Mouse (Mus musculus): ENCODE results near the gene Dzip1. TPM values are rescaled to one million over a fixed set of nuclear protein-coding genes. Genes with fewer than 3 reads are reported as not detected.
A peak's percentile ranks its signal among the peaks of the same experiment; 100 is the strongest.

Dzip1 gene
- polyA plus RNA-seq, 1 experiment from 2014 or later: 88.6 TPM

DNA sequence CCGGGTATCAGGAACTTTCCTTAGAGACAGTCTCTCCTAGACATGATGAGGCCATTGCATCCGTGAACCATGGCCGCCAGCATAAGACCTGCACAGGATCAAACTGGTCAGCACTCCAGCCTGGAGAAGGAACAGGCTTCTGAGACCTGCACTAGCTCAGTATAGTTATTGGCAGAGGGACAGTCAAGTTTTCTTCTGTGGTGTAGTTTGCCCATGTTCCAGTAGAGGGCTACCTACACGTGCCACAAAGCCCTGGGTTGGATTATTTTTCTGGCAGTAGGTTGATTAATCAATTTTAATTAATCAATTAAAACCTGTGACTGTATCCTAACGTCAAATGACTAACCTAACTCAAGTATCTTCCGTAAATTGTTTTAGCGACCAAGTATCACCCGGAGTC is 6.2 kb downstream of the Dzip1 start:
- Histone ChIP-seq H3K27me3 (replicated peaks) (no peaks in the 10 kb centered on the region), H3K4me1 (peaks cover 37% of the 10 kb centered on the region), H3K4me2 (no peak overlapping the region), H3K27ac (no peak overlapping the region), H3K4me3 (no peak overlapping the region), H3K36me3 (replicated peaks) (peaks cover 3% of the 10 kb centered on the region; the same call in 1 of the 2 replicates), H3K9ac (no peak overlapping the region), H3K9me3 (no peaks in the 10 kb centered on the region)
- 70% methylated on average over 8 of the region's 8 CpGs for WGBS
- ATAC-seq (replicated peaks): no peak

DNA sequence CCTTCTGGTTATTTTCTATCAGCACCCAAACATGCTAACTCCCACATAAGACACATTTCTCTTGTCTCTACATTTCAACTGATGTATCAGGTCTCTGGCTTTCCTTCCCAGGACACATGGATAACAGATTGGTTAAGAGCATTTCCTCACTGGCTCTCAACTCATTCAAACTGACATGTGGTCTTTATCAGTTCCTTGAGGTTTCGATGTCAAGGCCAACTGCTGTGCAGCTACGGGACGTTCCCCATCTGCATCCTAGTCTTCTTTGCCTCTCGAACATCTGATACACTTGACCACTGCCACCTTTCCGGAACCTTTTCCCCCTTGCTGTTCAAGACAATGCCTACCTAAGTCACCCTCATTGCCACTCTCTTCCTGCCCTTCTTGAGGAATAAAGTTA is 11.6 kb downstream of the Dzip1 start:
- Histone ChIP-seq H3K4me2 (no peak overlapping the region), H3K9me3 (no peaks in the 10 kb centered on the region), H3K4me1 (no peaks in the 10 kb centered on the region), H3K27ac (no peak overlapping the region), H3K36me3 (replicated peaks) (peaks cover 22% of the 10 kb centered on the region; the same call in 1 of the 2 replicates), H3K27me3 (replicated peaks) (no peaks in the 10 kb centered on the region), H3K4me3 (no peak overlapping the region), H3K9ac (no peak overlapping the region)
- ATAC-seq (replicated peaks): no peak
- 88% methylated on average over 5 of the region's 5 CpGs for WGBS

DNA sequence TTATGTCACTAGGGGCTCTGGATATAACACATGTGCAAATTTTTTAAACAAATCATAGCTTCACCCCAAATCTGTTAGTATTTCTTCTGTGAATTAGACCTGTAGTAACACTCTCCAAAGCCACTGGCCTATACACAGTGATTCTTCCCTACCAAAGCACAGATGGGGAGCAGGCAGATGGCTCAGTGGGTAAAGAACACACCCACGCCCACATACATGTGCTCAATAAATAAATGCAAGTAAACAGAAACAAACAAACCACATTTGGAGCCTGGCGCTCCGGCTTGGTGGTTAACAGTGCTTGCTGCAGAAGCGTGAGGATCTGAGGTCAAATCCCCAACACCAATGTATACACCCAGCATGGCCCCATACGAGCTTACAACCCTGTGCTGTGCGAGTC is 13.7 kb downstream of the Dzip1 start:
- Histone ChIP-seq H3K27me3 (replicated peaks) (no peaks in the 10 kb centered on the region), H3K27ac (no peak overlapping the region), H3K9ac (no peak overlapping the region), H3K4me2 (no peak overlapping the region), H3K9me3 (no peaks in the 10 kb centered on the region), H3K4me3 (no peak overlapping the region), H3K36me3 (replicated peaks) (peaks cover 39% of the 10 kb centered on the region), H3K4me1 (no peaks in the 10 kb centered on the region)
- 91% methylated on average over 6 of the region's 6 CpGs for WGBS
- no peak for ATAC-seq (replicated peaks)

DNA sequence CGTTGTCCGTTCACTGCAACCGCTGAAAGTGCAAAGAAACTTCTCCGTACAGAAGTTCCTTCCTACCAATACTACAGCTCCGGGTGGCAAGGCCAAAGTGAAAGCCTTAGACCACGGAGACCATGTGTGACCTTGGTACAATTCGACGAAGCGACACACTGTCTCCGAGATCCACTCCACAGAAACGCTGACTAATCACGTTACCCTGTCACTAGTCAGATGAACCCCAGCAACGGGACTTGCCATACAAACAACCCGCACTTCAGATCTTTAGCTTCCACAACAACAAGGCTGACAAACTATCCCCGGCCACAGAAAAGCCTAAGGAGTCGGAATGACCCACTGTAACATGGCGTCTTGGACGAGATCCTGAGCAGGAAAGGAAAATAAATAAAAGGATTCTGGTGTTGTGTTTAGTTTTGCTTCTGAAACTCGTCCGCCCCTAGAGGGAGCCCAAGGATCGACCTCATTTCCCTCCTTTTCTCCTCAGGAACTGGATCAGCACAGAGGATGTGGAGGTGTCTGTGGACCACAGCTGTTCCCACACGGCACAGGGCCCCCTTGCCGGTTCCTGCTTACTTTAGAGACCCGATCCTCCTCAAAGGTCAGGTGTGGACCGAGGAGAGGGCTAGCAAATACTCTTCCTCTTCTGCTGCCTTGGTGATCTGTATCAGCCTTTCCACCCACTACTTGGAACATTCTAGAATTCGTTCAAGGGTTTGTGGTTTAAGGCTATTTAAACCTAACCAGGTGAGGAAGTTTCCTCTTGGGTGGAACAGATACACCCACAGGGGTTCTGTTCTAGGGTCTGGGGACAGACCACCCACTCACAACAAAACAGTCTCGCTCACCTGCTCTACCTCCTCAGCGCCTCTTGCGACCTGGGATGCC is 14.7 kb downstream of the Dzip1 start:
- H3K27ac ChIP-seq: no peak overlapping the region
- no peaks in the 10 kb centered on the region for H3K27me3 ChIP-seq (replicated peaks)
- no peak overlapping the region for H3K4me3 ChIP-seq
- no peak overlapping the region for H3K4me2 ChIP-seq
- H3K36me3 ChIP-seq (replicated peaks): peaks cover 41% of the 10 kb centered on the region
- WGBS: 72% methylated on average over 29 of the region's 29 CpGs
- no peaks in the 10 kb centered on the region for H3K9me3 ChIP-seq
- peak; percentile 43; the same call in 1 of the 2 replicates for ATAC-seq (replicated peaks)
- H3K4me1 ChIP-seq: no peaks in the 10 kb centered on the region
- no peak overlapping the region for H3K9ac ChIP-seq

DNA sequence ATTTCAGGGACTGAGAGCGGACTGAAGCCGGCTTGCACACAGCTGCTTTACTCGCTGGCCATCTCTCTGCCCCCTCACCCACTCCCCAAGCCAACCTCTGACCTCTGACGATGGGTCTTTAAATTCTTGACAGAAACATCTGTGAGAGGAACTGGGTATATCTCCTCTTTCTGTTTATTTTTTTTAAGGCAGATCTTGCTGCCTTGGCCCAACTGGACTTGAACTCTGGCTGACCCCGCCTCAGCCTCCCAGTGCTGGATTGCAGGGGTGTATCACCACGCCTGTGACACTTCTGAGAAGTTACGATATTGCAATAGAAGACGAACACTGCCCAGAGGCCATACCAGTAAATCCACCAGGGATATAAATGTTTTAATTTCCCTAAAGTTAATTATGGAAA is 15.4 kb downstream of the Dzip1 start:
- no peak for ATAC-seq (replicated peaks)
- H3K27ac ChIP-seq: no peak overlapping the region
- H3K4me2 ChIP-seq: no peak overlapping the region
- 92% methylated on average over 8 of the region's 8 CpGs for WGBS
- H3K4me3 ChIP-seq: no peak overlapping the region
- H3K9me3 ChIP-seq: no peaks in the 10 kb centered on the region
- peaks cover 41% of the 10 kb centered on the region for H3K36me3 ChIP-seq (replicated peaks)
- no peaks in the 10 kb centered on the region for H3K4me1 ChIP-seq
- no peaks in the 10 kb centered on the region for H3K27me3 ChIP-seq (replicated peaks)
- H3K9ac ChIP-seq: no peak overlapping the region

DNA sequence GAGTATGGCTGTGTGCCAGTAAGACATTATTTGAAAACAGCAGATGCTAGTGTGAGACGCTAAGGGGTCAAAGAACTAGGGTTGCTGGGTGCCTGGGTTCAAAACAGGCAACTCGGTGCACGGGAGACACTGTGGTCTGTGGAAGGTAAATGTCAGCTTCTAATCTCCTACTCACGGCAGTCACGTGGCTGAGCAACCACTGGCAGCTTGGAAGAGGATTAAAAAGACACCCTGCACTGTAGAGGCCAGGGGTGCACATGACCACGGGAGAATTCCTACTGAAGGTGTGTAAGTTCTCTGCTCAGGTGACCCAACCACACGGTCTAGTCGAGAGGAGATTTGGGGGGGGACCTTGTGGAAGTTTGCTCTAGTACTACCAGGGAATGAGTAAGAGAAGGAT is 17.7 kb downstream of the Dzip1 start:
- Histone ChIP-seq H3K4me2 (no peak overlapping the region), H3K27me3 (replicated peaks) (no peaks in the 10 kb centered on the region), H3K36me3 (replicated peaks) (peaks cover 45% of the 10 kb centered on the region), H3K4me3 (no peak overlapping the region), H3K9ac (no peak overlapping the region), H3K9me3 (no peaks in the 10 kb centered on the region), H3K27ac (no peak overlapping the region), H3K4me1 (no peaks in the 10 kb centered on the region)
- WGBS: 75% methylated on average over 8 of the region's 8 CpGs
- no peak for ATAC-seq (replicated peaks)

DNA sequence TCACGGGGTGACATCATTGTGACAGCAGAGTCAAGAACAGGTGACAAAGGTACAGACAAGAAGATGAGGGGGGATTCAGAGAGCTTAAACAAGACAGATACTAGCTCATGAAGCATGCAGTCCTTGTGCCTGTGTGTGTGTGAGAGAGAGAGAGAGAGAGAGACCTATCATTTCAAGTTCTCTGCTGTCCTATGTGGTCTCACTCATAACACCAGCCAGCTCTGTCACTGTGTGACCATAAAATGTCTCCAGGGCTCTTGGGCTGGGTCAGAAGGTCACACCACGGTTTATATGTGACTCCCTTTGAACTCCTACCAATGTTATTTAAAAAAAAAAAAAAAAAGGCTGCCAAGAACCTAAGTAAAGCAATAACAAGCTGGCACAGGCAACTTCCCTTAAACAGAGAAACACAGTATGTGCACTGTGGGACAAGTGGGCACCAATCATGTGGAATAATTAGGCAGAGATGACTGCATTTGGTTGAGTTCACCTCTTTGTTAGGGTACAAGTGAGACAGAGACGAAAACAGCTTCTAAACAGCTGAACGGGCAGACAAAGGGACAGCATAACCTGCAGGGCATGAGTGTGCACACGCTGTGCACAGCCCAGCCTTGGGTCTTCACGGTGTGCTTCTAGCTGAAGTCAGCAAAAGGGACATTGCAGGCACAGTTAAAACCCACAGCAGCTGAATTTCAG is 21.2 kb downstream of the Dzip1 start:
- Histone ChIP-seq H3K27me3 (replicated peaks) (no peaks in the 10 kb centered on the region), H3K36me3 (replicated peaks) (peaks cover 58% of the 10 kb centered on the region), H3K9ac (no peak overlapping the region), H3K4me1 (no peaks in the 10 kb centered on the region), H3K9me3 (no peaks in the 10 kb centered on the region), H3K4me3 (no peak overlapping the region), H3K27ac (0 out of 2 replicates have a peak overlapping the region, but pooled peaks have one; percentile 3), H3K4me2 (no peak overlapping the region)
- WGBS: 58% methylated on average over 6 of the region's 6 CpGs
- no peak for ATAC-seq (replicated peaks)

DNA sequence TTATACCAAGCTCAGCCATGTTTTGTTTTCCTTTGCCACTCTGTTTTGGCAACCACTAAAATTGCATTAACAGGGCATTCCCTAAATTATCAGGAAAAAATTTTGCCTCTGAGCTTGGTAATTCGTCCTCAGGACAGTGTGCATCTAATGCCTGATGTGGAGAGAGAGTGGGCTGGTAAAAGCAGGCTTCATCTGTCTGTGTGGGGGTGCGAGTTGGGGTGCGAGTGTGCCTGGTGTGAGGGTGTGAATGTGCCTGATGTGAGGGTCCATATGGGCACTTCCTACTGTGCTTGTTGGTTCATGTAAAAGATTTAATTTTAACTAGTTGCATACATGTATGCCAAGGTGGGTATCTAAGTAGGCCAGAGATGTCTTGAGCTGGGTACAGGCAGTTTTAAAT is 21.9 kb downstream of the Dzip1 start:
- Histone ChIP-seq H3K9ac (no peak overlapping the region), H3K4me3 (no peak overlapping the region), H3K4me1 (no peaks in the 10 kb centered on the region), H3K27ac (no peak overlapping the region), H3K4me2 (no peak overlapping the region), H3K36me3 (replicated peaks) (peaks cover 62% of the 10 kb centered on the region), H3K9me3 (no peaks in the 10 kb centered on the region), H3K27me3 (replicated peaks) (no peaks in the 10 kb centered on the region)
- no peak for ATAC-seq (replicated peaks)
- 89% methylated on average over 3 of the region's 3 CpGs for WGBS

DNA sequence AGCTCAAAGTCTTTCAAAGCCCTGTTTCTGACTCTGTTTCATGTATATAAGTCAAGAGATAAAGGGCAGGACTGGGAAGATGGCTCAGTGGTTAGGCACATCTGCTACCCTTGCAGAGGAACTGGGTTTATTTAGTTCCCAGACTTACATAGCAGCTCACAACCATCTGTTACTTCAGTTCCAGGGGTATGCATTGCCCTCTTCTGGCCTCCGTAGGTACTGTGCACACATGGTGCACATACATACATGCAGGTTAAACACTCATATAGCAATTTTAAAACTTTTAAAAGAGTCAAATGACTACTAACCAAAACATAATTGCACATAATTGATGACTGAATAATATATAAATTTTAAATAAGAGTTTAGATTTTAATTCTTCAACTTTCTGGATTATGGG is 24.3 kb downstream of the Dzip1 start:
- Histone ChIP-seq H3K27me3 (replicated peaks) (no peaks in the 10 kb centered on the region), H3K27ac (no peak overlapping the region), H3K4me1 (no peaks in the 10 kb centered on the region), H3K9me3 (no peaks in the 10 kb centered on the region), H3K4me2 (no peak overlapping the region), H3K9ac (no peak overlapping the region), H3K4me3 (no peak overlapping the region), H3K36me3 (replicated peaks) (peaks cover 55% of the 10 kb centered on the region)
- no peak for ATAC-seq (replicated peaks)
- WGBS: 98% methylated on average over 1 of the region's 1 CpGs

DNA sequence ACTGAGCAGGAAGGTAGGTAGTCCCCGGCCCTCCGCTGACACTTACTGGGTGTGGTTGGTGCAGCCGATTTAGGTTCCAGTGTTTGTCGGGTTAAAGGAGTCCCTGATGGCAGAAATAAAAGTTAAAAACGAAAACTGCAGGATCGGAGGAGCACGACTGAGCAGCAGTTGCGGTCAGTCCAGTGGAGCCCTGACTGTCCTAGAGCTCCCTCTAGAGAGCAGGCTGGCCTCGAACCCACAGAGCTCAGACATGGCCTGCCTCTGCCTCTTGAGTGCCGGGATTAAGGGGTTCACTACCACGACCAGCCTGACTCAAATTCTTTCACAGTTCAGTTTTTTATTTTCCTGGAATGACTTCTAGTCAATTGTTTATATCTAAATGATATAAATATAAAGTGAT is 25.3 kb downstream of the Dzip1 start:
- Histone ChIP-seq H3K9ac (no peak overlapping the region), H3K4me3 (no peak overlapping the region), H3K27ac (no peak overlapping the region), H3K9me3 (no peaks in the 10 kb centered on the region), H3K36me3 (replicated peaks) (peaks cover 62% of the 10 kb centered on the region), H3K27me3 (replicated peaks) (no peaks in the 10 kb centered on the region), H3K4me2 (no peak overlapping the region), H3K4me1 (no peaks in the 10 kb centered on the region)
- no peak for ATAC-seq (replicated peaks)
- 84% methylated on average over 11 of the region's 11 CpGs for WGBS

DNA sequence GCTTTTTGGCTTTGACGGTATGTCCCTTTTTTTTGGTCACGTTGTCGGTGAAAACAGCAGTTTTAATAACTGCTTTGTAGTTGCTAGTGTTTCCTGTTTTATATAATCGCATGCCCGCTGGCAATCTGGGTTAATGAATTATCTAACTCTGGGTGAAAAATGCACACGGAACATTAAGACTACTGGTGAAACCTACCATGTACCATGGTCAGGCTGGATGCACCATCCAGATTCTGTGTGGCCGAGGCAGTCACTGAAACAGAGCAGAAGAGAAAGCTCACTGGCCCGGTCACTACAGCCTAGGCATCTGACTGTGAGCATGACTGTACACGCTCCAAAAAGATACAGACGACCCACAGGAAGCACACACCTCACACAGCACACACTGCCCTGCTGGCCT is 29.6 kb downstream of the Dzip1 start:
- H3K9me3 ChIP-seq: no peaks in the 10 kb centered on the region
- no peaks in the 10 kb centered on the region for H3K27me3 ChIP-seq (replicated peaks)
- no peak overlapping the region for H3K27ac ChIP-seq
- peaks cover 51% of the 10 kb centered on the region for H3K36me3 ChIP-seq (replicated peaks)
- no peak overlapping the region for H3K4me2 ChIP-seq
- no peak overlapping the region for H3K4me3 ChIP-seq
- no peaks in the 10 kb centered on the region for H3K4me1 ChIP-seq
- ATAC-seq (replicated peaks): no peak
- 96% methylated on average over 10 of the region's 10 CpGs for WGBS
- H3K9ac ChIP-seq: no peak overlapping the region

DNA sequence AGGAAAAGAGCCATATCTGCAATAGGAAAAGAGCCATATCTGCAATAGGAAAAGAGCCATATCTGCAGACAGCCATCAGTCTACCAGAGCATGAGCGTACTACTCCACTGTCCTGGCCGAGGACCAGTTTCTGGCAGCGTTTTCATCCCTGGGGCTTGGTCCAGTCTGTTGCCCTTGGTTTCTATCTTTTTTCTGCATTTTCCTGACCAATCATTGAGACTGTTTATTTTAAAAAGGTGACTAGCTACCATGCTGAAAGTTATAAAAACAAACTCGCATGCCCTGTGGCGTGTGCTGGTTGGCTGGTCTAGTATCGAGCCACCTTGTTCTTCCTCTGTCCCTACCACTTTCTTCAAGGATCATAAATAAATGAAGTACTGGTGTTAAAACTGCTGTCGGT is 30.0 kb downstream of the Dzip1 start:
- Histone ChIP-seq H3K4me3 (no peak overlapping the region), H3K9me3 (no peaks in the 10 kb centered on the region), H3K27ac (no peak overlapping the region), H3K4me2 (no peak overlapping the region), H3K4me1 (no peaks in the 10 kb centered on the region), H3K36me3 (replicated peaks) (peaks cover 47% of the 10 kb centered on the region), H3K9ac (no peak overlapping the region), H3K27me3 (replicated peaks) (no peaks in the 10 kb centered on the region)
- no peak for ATAC-seq (replicated peaks)
- WGBS: 92% methylated on average over 7 of the region's 7 CpGs

DNA sequence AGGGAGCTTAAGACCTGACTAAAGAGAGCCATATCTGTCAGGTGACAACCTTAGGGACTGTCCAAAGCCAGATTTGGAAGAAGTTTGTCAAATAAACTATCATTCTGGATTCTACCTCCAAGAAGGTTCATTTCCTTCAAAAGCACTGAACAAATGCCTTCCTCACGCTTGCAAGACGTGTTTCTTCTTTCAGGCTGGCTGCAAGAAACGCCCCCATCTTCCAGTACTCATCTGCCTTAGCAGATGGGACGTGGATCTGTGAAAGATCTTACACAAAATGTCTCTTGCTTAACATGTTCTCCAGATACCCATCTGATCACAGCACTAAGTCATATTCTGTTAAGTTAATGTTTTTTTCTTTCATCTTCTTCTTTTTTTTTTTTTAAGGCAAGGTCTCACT is 35.2 kb downstream of the Dzip1 start:
- H3K9me3 ChIP-seq: no peaks in the 10 kb centered on the region
- peaks cover 56% of the 10 kb centered on the region for H3K36me3 ChIP-seq (replicated peaks)
- no peak overlapping the region for H3K4me3 ChIP-seq
- WGBS: 94% methylated on average over 4 of the region's 4 CpGs
- no peak overlapping the region for H3K9ac ChIP-seq
- no peak for ATAC-seq (replicated peaks)
- no peaks in the 10 kb centered on the region for H3K27me3 ChIP-seq (replicated peaks)
- no peak overlapping the region for H3K27ac ChIP-seq
- no peaks in the 10 kb centered on the region for H3K4me1 ChIP-seq
- H3K4me2 ChIP-seq: no peak overlapping the region

Measured in midbrain, embryonic 15.5 days (tissue).